Mouse (Mus musculus): ENCODE results near the gene Asb17.

- TF ChIP-seq POLR2A (IDR thresholded peaks at IDR 0.05; ENCODE audit: borderline replicate concordance, insufficient read depth, low read length): no peak
- TF ChIP-seq CTCF (IDR thresholded peaks at IDR 0.05; ENCODE audit: borderline replicate concordance, insufficient read depth, low read depth, low read length): peak; percentile 78
Measured at GRCm38 (mm10) chr3:153835455-153836086, 8.4 kb upstream of the Asb17 start.

Measured in cerebellum, adult 2 months (tissue).